8 mouse cellular contexts compared by ENCODE assay signal in genomic region chr5:146905486-146906172, GRCm38 (mm10). TPM values are rescaled to one million over a fixed set of nuclear protein-coding genes. Genes with fewer than 3 reads are reported as not detected.
DNase-seq lines count a peak whose midpoint lies in the region; ATAC-seq and TF ChIP-seq lines count a peak whose summit lies in the region.

No protein-coding gene starts in this region.

- H3K27ac ChIP-seq in embryonic facial prominence, embryonic 10.5 days (replicated peaks): no peak overlapping the region
- H3K27ac ChIP-seq in limb, embryonic 15.5 days: no peak overlapping the region
- H3K27ac ChIP-seq in midbrain, postnatal 0 days (ENCODE audit: low read depth, low read length): no peak overlapping the region

- no peaks in the 10 kb centered on the region for H3K36me3 ChIP-seq in embryonic facial prominence, embryonic 10.5 days (replicated peaks)
- no peaks in the 10 kb centered on the region for H3K36me3 ChIP-seq in limb, embryonic 15.5 days
- no peaks in the 10 kb centered on the region for H3K36me3 ChIP-seq in midbrain, postnatal 0 days (ENCODE audit: insufficient read depth, low read length)

- ATAC-seq in limb, embryonic 15.5 days (ENCODE audit: insufficient number of reproducible peaks, low FRiP score, low TSS enrichment, low read depth): no peak
- ATAC-seq in midbrain, postnatal 0 days (ENCODE audit: low FRiP score): 0 out of 2 replicates have a peak, but pooled peaks have one; percentile 38

- WGBS in embryonic facial prominence, embryonic 10.5 days: 29% methylated on average over 14 of the region's 14 CpGs
- 24% methylated on average over 14 of the region's 14 CpGs for WGBS in limb, embryonic 15.5 days
- WGBS in midbrain, postnatal 0 days: 21% methylated on average over 13 of the region's 14 CpGs

- H3K4me1 ChIP-seq in embryonic facial prominence, embryonic 10.5 days: peaks cover 8% of the 10 kb centered on the region
- 0 out of 2 replicates have a peak, but pooled peaks cover 2% of the 10 kb centered on the region for H3K4me1 ChIP-seq in limb, embryonic 15.5 days
- H3K4me1 ChIP-seq in midbrain, postnatal 0 days (ENCODE audit: insufficient read depth, low read length): no peaks in the 10 kb centered on the region

- peak; percentile 96 for TF ChIP-seq CTCF in midbrain, postnatal 0 days (IDR thresholded peaks at IDR 0.05)

- no peaks in the 10 kb centered on the region for H3K9me3 ChIP-seq in embryonic facial prominence, embryonic 10.5 days
- H3K9me3 ChIP-seq in limb, embryonic 15.5 days: no peaks in the 10 kb centered on the region
- H3K9me3 ChIP-seq in midbrain, postnatal 0 days (ENCODE audit: low read length): no peaks in the 10 kb centered on the region

- H3K9ac ChIP-seq in limb, embryonic 15.5 days: no peak overlapping the region
- no peak overlapping the region for H3K9ac ChIP-seq in midbrain, postnatal 0 days (replicated peaks; ENCODE audit: low read length, poor library complexity, severe bottlenecking)

- peak; percentile 77 for DNase-seq in A20 (ENCODE audit: low read depth, low spot score)
- DNase-seq in adrenal gland, postnatal 14 days: peak; percentile 87
- peak; percentile 80 for DNase-seq in embryonic facial prominence, embryonic 10.5 days (ENCODE audit: low spot score)
- peak; percentile 52 to 91 for DNase-seq in heart, adult 18-20 months
- peak; percentile 80 for DNase-seq in kidney, adult 18-20 months
- peak; percentile 88 for DNase-seq in midbrain, postnatal 0 days (ENCODE audit: low spot score)
- DNase-seq in spleen, postnatal 14 days (ENCODE audit: low spot score in 2 of 2): peak; percentile 54 to 73

- peaks cover 23% of the 10 kb centered on the region for H3K27me3 ChIP-seq in embryonic facial prominence, embryonic 10.5 days (replicated peaks; ENCODE audit: low read depth, poor library complexity, severe bottlenecking)
- H3K27me3 ChIP-seq in limb, embryonic 15.5 days: peaks cover 8% of the 10 kb centered on the region; the same call in 1 of the 2 replicates
- H3K27me3 ChIP-seq in midbrain, postnatal 0 days (ENCODE audit: insufficient read depth, low read length): no peaks in the 10 kb centered on the region

- H3K4me3 ChIP-seq in embryonic facial prominence, embryonic 10.5 days: peak overlapping the region; percentile 28
- no peak overlapping the region for H3K4me3 ChIP-seq in limb, embryonic 15.5 days
- peak overlapping the region; percentile 2; the same call in 1 of the 2 replicates for H3K4me3 ChIP-seq in midbrain, postnatal 0 days (ENCODE audit: low read depth, low read length)

- peak overlapping the region; percentile 33; the same call in 1 of the 2 replicates for H3K4me2 ChIP-seq in limb, embryonic 15.5 days
- H3K4me2 ChIP-seq in midbrain, postnatal 0 days (ENCODE audit: low read depth, low read length, poor library complexity, severe bottlenecking): peak overlapping the region; percentile 33; the same call in 1 of the 2 replicates

RNA-seq across cellular contexts. Expression of gene Gtf3a, which starts 42.8 kb away (rescaled TPM):
- 32.3 and 34.8 TPM in 2 replicates for total RNA-seq in adrenal gland, postnatal 14 days (2021)
- 138 and 145 TPM in 2 replicates for polyA plus RNA-seq in embryonic facial prominence, embryonic 10.5 days (2016; fragmentation: Nextera tagmentation; extraction: Ambion mirVana)
- 10 to 100 TPM; 17.0 to 21.8 TPM for total RNA-seq in heart, adult 18-20 months (2021)
- polyA plus RNA-seq in limb, embryonic 15.5 days (2015; fragmentation: Nextera tagmentation; extraction: Ambion mirVana): 109 and 110 TPM in 2 replicates
- total RNA-seq in midbrain, postnatal 0 days (2014; rRNA removed): 61.3 and 64.8 TPM in 2 replicates
- polyA plus RNA-seq in midbrain, postnatal 0 days (2015; fragmentation: Nextera tagmentation; extraction: Ambion mirVana): 102 and 104 TPM in 2 replicates

RNA-seq across cellular contexts. Expression of gene Mtif3, which starts 58.0 kb away (rescaled TPM):
- 28.5 and 31.7 TPM in 2 replicates for total RNA-seq in adrenal gland, postnatal 14 days (2021)
- polyA plus RNA-seq in embryonic facial prominence, embryonic 10.5 days (2016; fragmentation: Nextera tagmentation; extraction: Ambion mirVana): 20.4 and 24.0 TPM in 2 replicates
- total RNA-seq in heart, adult 18-20 months (2021): 10 to 100 TPM; 26.8 to 29.4 TPM
- polyA plus RNA-seq in limb, embryonic 15.5 days (2015; fragmentation: Nextera tagmentation; extraction: Ambion mirVana): 22.9 and 25.6 TPM in 2 replicates
- total RNA-seq in midbrain, postnatal 0 days (2014; rRNA removed): 15.8 and 25.8 TPM in 2 replicates
- polyA plus RNA-seq in midbrain, postnatal 0 days (2015; fragmentation: Nextera tagmentation; extraction: Ambion mirVana): 17.1 and 20.5 TPM in 2 replicates
